Mouse (Mus musculus) MEL (cell line): ENCODE data around the gene Cacna1c. TPM values are rescaled to one million over a fixed set of nuclear protein-coding genes. Genes with fewer than 3 reads are reported as not detected.

ENCODE experiments used
- DNase-seq: peaks from one replicate; pipeline ENCODE4 v3.0.0; 2011; ENCODE audit warnings: low read depth, low spot score
- H3K27ac ChIP-seq: 2 replicates; pipeline ENCODE4 v1.5.1; 2012; ENCODE audit warnings: low read depth, mild to moderate bottlenecking, control low read depth, low read length, moderate library complexity; ENCODE audit not compliant: control insufficient read depth
- H3K27me3 ChIP-seq, 2 experiments: fragments of 150-350 bp in 1 of 2; sonication (generic) in 1 of 2; 2 replicates each; pipeline ENCODE4 v1.6.1; 2012; ENCODE audit warnings: low read length in 2 of 2, mild to moderate bottlenecking in 2 of 2, improper control_type of control experiment in 1 of 2, moderate library complexity in 1 of 2; ENCODE audit not compliant: insufficient read depth in 2 of 2, control insufficient read depth in 1 of 2
- H3K36me3 ChIP-seq, 2 experiments: 2 replicates each; pipeline ENCODE4 v1.6.1; 2012 to 2014; ENCODE audit warnings: low read length in 2 of 2, improper control_type of control experiment in 1 of 2, inconsistent platforms in 1 of 2, mild to moderate bottlenecking in 1 of 2; ENCODE audit not compliant: insufficient read depth in 2 of 2, control insufficient read depth in 1 of 2
- H3K4me1 ChIP-seq, 2 experiments: fragments of 150-350 bp in 1 of 2; sonication (generic) in 1 of 2; 2 replicates each; pipeline ENCODE4 v1.6.1; 2012; ENCODE audit warnings: low read length in 2 of 2, improper control_type of control experiment in 1 of 2, mild to moderate bottlenecking in 1 of 2; ENCODE audit not compliant: insufficient read depth in 2 of 2, control insufficient read depth in 1 of 2
- H3K4me3 ChIP-seq, 2 experiments: fragments of 150-350 bp in 1 of 2; sonication (generic) in 1 of 2; 2 replicates each; pipeline ENCODE4 v1.5.1; 2012; ENCODE audit warnings: low read depth in 2 of 2, low read length in 2 of 2, mild to moderate bottlenecking in 2 of 2, moderate library complexity in 2 of 2, control low read depth in 1 of 2, improper control_type of control experiment in 1 of 2; ENCODE audit not compliant: control insufficient read depth in 1 of 2, insufficient read depth in 1 of 2
- H3K79me2 ChIP-seq: 2 replicates; pipeline ENCODE4 v1.6.1; 2012; ENCODE audit warnings: mild to moderate bottlenecking, low read length, moderate library complexity; ENCODE audit not compliant: control insufficient read depth, poor library complexity, insufficient read depth
- H3K9ac ChIP-seq: 2 replicates; pipeline ENCODE4 v1.6.1; 2012; ENCODE audit warnings: low read depth, mild to moderate bottlenecking, control low read depth, low read length, moderate library complexity; ENCODE audit not compliant: control insufficient read depth, poor library complexity, severe bottlenecking
- H3K9me3 ChIP-seq: fragments of 150-350 bp; sonication (generic); replicated peaks from 2 replicates; pipeline ENCODE4 v1.6.1; 2012; ENCODE audit warnings: mild to moderate bottlenecking, low read length, improper control_type of control experiment, moderate library complexity; ENCODE audit not compliant: insufficient read depth
- BHLHE40 ChIP-seq: IDR thresholded peaks from 2 replicates; pipeline ENCODE4 v1.6.1; 2012; ENCODE audit warnings: low read depth, mild to moderate bottlenecking, inconsistent platforms, low read length, improper control_type of control experiment, borderline replicate concordance
- CHD1 ChIP-seq: IDR thresholded peaks from 2 replicates; pipeline ENCODE4 v1.6.1; 2012; ENCODE audit warnings: low read depth, mild to moderate bottlenecking, inconsistent platforms, low read length, improper control_type of control experiment
- CHD2 ChIP-seq: IDR thresholded peaks from 2 replicates; pipeline ENCODE4 v1.6.1; 2011; ENCODE audit warnings: low read length, improper control_type of control experiment
- E2F4 ChIP-seq: IDR thresholded peaks from 2 replicates; pipeline ENCODE4 v1.6.1; 2011; ENCODE audit warnings: low read depth, low read length, improper control_type of control experiment, borderline replicate concordance
- ELF1 ChIP-seq: IDR thresholded peaks from 2 replicates; pipeline ENCODE4 v1.6.1; 2014; ENCODE audit warnings: low read depth, mild to moderate bottlenecking, inconsistent platforms, low read length, improper control_type of control experiment, moderate library complexity
- EP300 ChIP-seq, 2 experiments: IDR thresholded peaks; 2 replicates each; pipeline ENCODE4 v1.6.1; 2011; ENCODE audit warnings: improper control_type of control experiment in 2 of 2, low read length in 2 of 2, low read depth in 1 of 2, mild to moderate bottlenecking in 1 of 2
- GABPA ChIP-seq: IDR thresholded peaks from 2 replicates; pipeline ENCODE4 v1.6.1; 2012; ENCODE audit warnings: low read depth, mild to moderate bottlenecking, inconsistent platforms, low read length, improper control_type of control experiment, moderate library complexity
- GATA1 ChIP-seq: IDR thresholded peaks from 2 replicates; pipeline ENCODE4 v1.6.1; 2011; ENCODE audit warnings: low read depth, low read length, improper control_type of control experiment
- HCFC1 ChIP-seq: IDR thresholded peaks from 2 replicates; pipeline ENCODE4 v1.6.1; 2012; ENCODE audit warnings: low read depth, mild to moderate bottlenecking, inconsistent platforms, low read length, improper control_type of control experiment, moderate library complexity
- JUND ChIP-seq: IDR thresholded peaks from 2 replicates; pipeline ENCODE4 v1.6.1; 2011; ENCODE audit warnings: low read depth, mild to moderate bottlenecking, improper control_type of control experiment, low read length
- MAZ ChIP-seq: IDR thresholded peaks from 2 replicates; pipeline ENCODE4 v1.6.1; 2012; ENCODE audit warnings: low read depth, mild to moderate bottlenecking, inconsistent platforms, low read length, improper control_type of control experiment
- MEF2A ChIP-seq: IDR thresholded peaks from 2 replicates; pipeline ENCODE4 v1.6.1; 2014; ENCODE audit warnings: low read depth, mild to moderate bottlenecking, inconsistent platforms, low read length, improper control_type of control experiment; ENCODE audit not compliant: poor library complexity, insufficient replicate concordance, severe bottlenecking; ENCODE audit errors: extremely low read depth
- MYC ChIP-seq: IDR thresholded peaks from 2 replicates; pipeline ENCODE4 v1.6.1; 2011; ENCODE audit warnings: low read depth, mild to moderate bottlenecking, low read length, improper control_type of control experiment, moderate library complexity
- NELFE ChIP-seq: IDR thresholded peaks from 2 replicates; pipeline ENCODE4 v1.6.1; 2011; ENCODE audit warnings: low read depth, low read length, improper control_type of control experiment
- POLR2A ChIP-seq, 2 experiments: IDR thresholded peaks; 2 replicates each; pipeline ENCODE4 v1.6.1; 2011 to 2012; ENCODE audit warnings: low read length in 2 of 2, mild to moderate bottlenecking in 2 of 2, control low read depth in 1 of 2, improper control_type of control experiment in 1 of 2, low read depth in 1 of 2, moderate library complexity in 1 of 2; ENCODE audit not compliant: control insufficient read depth in 1 of 2, insufficient read depth in 1 of 2, poor library complexity in 1 of 2
- POLR2AphosphoS5 ChIP-seq: IDR thresholded peaks from 2 replicates; pipeline ENCODE4 v1.6.1; 2012; ENCODE audit warnings: low read depth, borderline replicate concordance, mild to moderate bottlenecking, inconsistent platforms, low read length, moderate library complexity, mixed read lengths
- SMC3 ChIP-seq: IDR thresholded peaks from 2 replicates; pipeline ENCODE4 v1.6.1; 2011; ENCODE audit warnings: low read depth, low read length, improper control_type of control experiment
- TAL1 ChIP-seq: IDR thresholded peaks from 2 replicates; pipeline ENCODE4 v1.6.1; 2012; ENCODE audit warnings: mild to moderate bottlenecking, inconsistent platforms, low read length, moderate library complexity, mixed read lengths
- TBP ChIP-seq: IDR thresholded peaks from 2 replicates; pipeline ENCODE4 v1.8.0; 2011; ENCODE audit warnings: low read depth, low read length, improper control_type of control experiment
- TCF12 ChIP-seq: IDR thresholded peaks from 2 replicates; pipeline ENCODE4 v1.6.1; 2014; ENCODE audit warnings: low read depth, mild to moderate bottlenecking, inconsistent platforms, low read length, improper control_type of control experiment, moderate library complexity
- UBTF ChIP-seq: IDR thresholded peaks from 2 replicates; pipeline ENCODE4 v1.6.1; 2012; ENCODE audit warnings: low read depth, mild to moderate bottlenecking, inconsistent platforms, low read length, improper control_type of control experiment, moderate library complexity, borderline replicate concordance; ENCODE audit not compliant: insufficient read depth
- USF2 ChIP-seq, 2 experiments: IDR thresholded peaks; 2 replicates each; pipeline ENCODE4 v1.6.1; 2011 to 2012; ENCODE audit warnings: improper control_type of control experiment in 2 of 2, low read length in 2 of 2, borderline replicate concordance in 1 of 2, inconsistent platforms in 1 of 2, low read depth in 1 of 2, mild to moderate bottlenecking in 1 of 2; ENCODE audit not compliant: insufficient read depth in 1 of 2
- ZC3H11A ChIP-seq: IDR thresholded peaks from 2 replicates; pipeline ENCODE4 v1.6.1; 2012; ENCODE audit warnings: low read depth, mild to moderate bottlenecking, inconsistent platforms, low read length, improper control_type of control experiment
- ZMIZ1 ChIP-seq: IDR thresholded peaks from 2 replicates; pipeline ENCODE4 v1.6.1; 2012; ENCODE audit warnings: low read depth, mild to moderate bottlenecking, inconsistent platforms, low read length, improper control_type of control experiment, moderate library complexity
- ZNF384 ChIP-seq: IDR thresholded peaks from 2 replicates; pipeline ENCODE4 v1.6.1; 2012; ENCODE audit warnings: low read depth, mild to moderate bottlenecking, inconsistent platforms, low read length, improper control_type of control experiment
- polyA plus RNA-seq, 2 experiments: library from polyadenylated mRNA; stranded (reverse) in 1 of 2; unstranded in 1 of 2; fragments of >175 nt in 1 of 2; fragments of >200 nt in 1 of 2; gene quantifications; 2 replicates each; pipeline versions ENCODE4 v1.2.1 to v1.2.4; 2012; ENCODE audit warnings: low replicate concordance in 2 of 2, low read depth in 1 of 2; ENCODE audit not compliant: insufficient read length in 2 of 2, insufficient read depth in 1 of 2, missing spikeins in 1 of 2
- total RNA-seq: library from RNA; depleted of rRNA; stranded (reverse); fragments of 300-350 nt; gene quantifications from 2 replicates; pipeline ENCODE4 v1.2.3, GENCODE M21; 2012

Cacna1c gene
- total and polyA plus RNA-seq, 3 experiments: 3.4 to 4.4 TPM; not detected in 1

GRCm38 (mm10) chr6:119180188-119180587 lies 16.0 kb downstream of the Cacna1c start:
- Histone ChIP-seq H3K79me2 (peaks cover 7% of the 10 kb centered on the region), H3K27ac (no peak overlapping the region), H3K4me1 (peaks cover 0 to 4% of the 10 kb centered on the region in 2 experiments; a peak in 2 of 4 replicates), H3K9ac (no peak overlapping the region), H3K4me3 (no peak overlapping the region), H3K9me3 (no peaks in the 10 kb centered on the region), H3K27me3 (no peaks in the 10 kb centered on the region), H3K36me3 (peaks cover 0 to 6% of the 10 kb centered on the region in 2 experiments; a peak in 2 of 4 replicates)
- DNase-seq: no peak
- TF ChIP-seq NELFE: no peak
- no peak for TF ChIP-seq JUND
- TF ChIP-seq MEF2A: no peak
- no peak for TF ChIP-seq SMC3
- TF ChIP-seq POLR2AphosphoS5: no peak
- TF ChIP-seq, all 39 proteins: peak for 0

- no peak overlapping the region for H3K4me3 ChIP-seq
- peaks cover 0 to 7% of the 10 kb centered on the region in 2 experiments; a peak in 2 of 4 replicates for H3K4me1 ChIP-seq
- peaks cover 7% of the 10 kb centered on the region for H3K79me2 ChIP-seq
- no peaks in the 10 kb centered on the region for H3K27me3 ChIP-seq
- no peak for DNase-seq
- H3K27ac ChIP-seq: no peak overlapping the region
- no peaks in the 10 kb centered on the region for H3K9me3 ChIP-seq
- H3K9ac ChIP-seq: no peak overlapping the region
- no peak for TF ChIP-seq MAZ
- TF ChIP-seq ZNF384: no peak
- TF ChIP-seq BHLHE40: no peak
- TF ChIP-seq MYC: no peak
- TF ChIP-seq GATA1: no peak
- TF ChIP-seq, all 39 proteins: peak for 0
- H3K36me3 ChIP-seq: peaks cover 0 to 9% of the 10 kb centered on the region in 2 experiments; a peak in 2 of 4 replicates
Measured at GRCm38 (mm10) chr6:119177101-119177500, 19.1 kb downstream of the Cacna1c start.

- Histone ChIP-seq H3K36me3 (peaks cover 0 to 9% of the 10 kb centered on the region in 2 experiments; a peak in 2 of 4 replicates), H3K79me2 (peaks cover 7% of the 10 kb centered on the region), H3K9me3 (no peaks in the 10 kb centered on the region), H3K4me3 (peak overlapping the region; percentile 57 to 100), H3K9ac (peak overlapping the region; percentile 100), H3K4me1 (peaks cover 0 to 7% of the 10 kb centered on the region in 2 experiments; a peak in 2 of 4 replicates)
- DNase-seq: no peak
- TF ChIP-seq TBP: no peak
- no peak for TF ChIP-seq ZC3H11A
- no peak for TF ChIP-seq E2F4
- TF ChIP-seq ELF1: no peak
- TF ChIP-seq POLR2A (IDR thresholded peaks at IDR 0.05; ENCODE audit: control insufficient read depth in 1 of 2, insufficient read depth in 1 of 2, low read depth in 1 of 2, low read length in 2 of 2, poor library complexity in 1 of 2): no peak
- TF ChIP-seq JUND: no peak
- no peak for TF ChIP-seq EP300 (IDR thresholded peaks at IDR 0.05; ENCODE audit: low read depth in 1 of 2, low read length in 2 of 2)
- no peak for TF ChIP-seq MEF2A
- TF ChIP-seq GATA1: no peak
- TF ChIP-seq CHD1: no peak
- TF ChIP-seq ZNF384: no peak
- TF ChIP-seq UBTF: no peak
- no peak for TF ChIP-seq USF2 (IDR thresholded peaks at IDR 0.05; ENCODE audit: borderline replicate concordance in 1 of 2, insufficient read depth in 1 of 2, low read depth in 1 of 2, low read length in 2 of 2)
- no peak for TF ChIP-seq NELFE
- no peak for TF ChIP-seq GABPA
- no peak for TF ChIP-seq TCF12
- TF ChIP-seq HCFC1: no peak
- no peak for TF ChIP-seq TAL1
- TF ChIP-seq ZMIZ1: no peak
- no peak for TF ChIP-seq CHD2
- TF ChIP-seq, all 39 proteins: peak for 0
- H3K27me3 ChIP-seq: no peaks in the 10 kb centered on the region
- no peak overlapping the region for H3K27ac ChIP-seq
Measured at GRCm38 (mm10) chr6:119176103-119176502, 20.1 kb downstream of the Cacna1c start.
